Mouse (Mus musculus): Measurements from ENCODE around the gene Bub1b. TPM values are rescaled to one million over a fixed set of nuclear protein-coding genes. Genes with fewer than 3 reads are reported as not detected.
A peak's percentile ranks its signal among the peaks of the same experiment; 100 is the strongest.

The Bub1b gene
- total and polyA plus RNA-seq, 2 experiments from 2014 or later = 14.8 to 37.7 TPM

GRCm38 (mm10) chr2:118629276-118629675 is 31.3 kb downstream of the Bub1b start:
- H3K36me3 ChIP-seq (replicated peaks; ENCODE audit: control insufficient read depth, insufficient read depth, low read length) = peaks cover 80% of the 10 kb centered on the region
- no peak overlapping the region for H3K4me3 ChIP-seq (ENCODE audit: low read depth, low read length)
- no peaks in the 10 kb centered on the region for H3K27me3 ChIP-seq (ENCODE audit: control insufficient read depth, insufficient read depth, low read length)
- no peak overlapping the region for H3K9ac ChIP-seq (replicated peaks; ENCODE audit: low read depth, low read length)
- 95% methylated on average over 6 of the region's 6 CpGs for WGBS
- TF ChIP-seq CTCF (IDR thresholded peaks at IDR 0.05; ENCODE audit: low read depth) = no peak
- no peak for TF ChIP-seq EP300 (IDR thresholded peaks at IDR 0.05; ENCODE audit: low read depth)
- H3K9me3 ChIP-seq (replicated peaks; ENCODE audit: control insufficient read depth, low read length) = no peaks in the 10 kb centered on the region
- ATAC-seq (ENCODE audit: insufficient read depth, low read depth) = no peak
- DNase-seq (ENCODE audit: low spot score) = no peak
- H3K4me2 ChIP-seq (ENCODE audit: low read depth, low read length) = no peak overlapping the region
- H3K27ac ChIP-seq (ENCODE audit: low read depth) = no peak overlapping the region
- no peaks in the 10 kb centered on the region for H3K4me1 ChIP-seq (ENCODE audit: control insufficient read depth, insufficient read depth)

- no peak overlapping the region for H3K4me2 ChIP-seq (ENCODE audit: low read depth, low read length)
- H3K36me3 ChIP-seq (replicated peaks; ENCODE audit: control insufficient read depth, insufficient read depth, low read length) = peaks cover 80% of the 10 kb centered on the region
- TF ChIP-seq EP300 (IDR thresholded peaks at IDR 0.05; ENCODE audit: low read depth) = no peak
- ATAC-seq (ENCODE audit: insufficient read depth, low read depth) (no peak), DNase-seq (ENCODE audit: low spot score) (no peak)
- H3K27me3 ChIP-seq (ENCODE audit: control insufficient read depth, insufficient read depth, low read length) = no peaks in the 10 kb centered on the region
- WGBS = 60% methylated on average over 5 of the region's 5 CpGs
- no peak overlapping the region for H3K4me3 ChIP-seq (ENCODE audit: low read depth, low read length)
- no peaks in the 10 kb centered on the region for H3K4me1 ChIP-seq (ENCODE audit: control insufficient read depth, insufficient read depth)
- H3K9ac ChIP-seq (replicated peaks; ENCODE audit: low read depth, low read length) = no peak overlapping the region
- H3K9me3 ChIP-seq (replicated peaks; ENCODE audit: control insufficient read depth, low read length) = no peaks in the 10 kb centered on the region
- H3K27ac ChIP-seq (ENCODE audit: low read depth) = no peak overlapping the region
Measured at GRCm38 (mm10) chr2:118633441-118633840, 35.4 kb downstream of the Bub1b start.

GRCm38 (mm10) chr2:118637258-118637657 is 39.2 kb downstream of the Bub1b start:
- 79% methylated on average over 5 of the region's 5 CpGs for WGBS
- Histone ChIP-seq H3K27me3 (ENCODE audit: control insufficient read depth, insufficient read depth, low read length) (no peaks in the 10 kb centered on the region), H3K4me2 (ENCODE audit: low read depth, low read length) (no peak overlapping the region), H3K36me3 (replicated peaks; ENCODE audit: control insufficient read depth, insufficient read depth, low read length) (peaks cover 81% of the 10 kb centered on the region), H3K27ac (ENCODE audit: low read depth) (no peak overlapping the region), H3K9me3 (replicated peaks; ENCODE audit: control insufficient read depth, low read length) (no peaks in the 10 kb centered on the region), H3K9ac (replicated peaks; ENCODE audit: low read depth, low read length) (no peak overlapping the region), H3K4me1 (ENCODE audit: control insufficient read depth, insufficient read depth) (no peaks in the 10 kb centered on the region), H3K4me3 (ENCODE audit: low read depth, low read length) (no peak overlapping the region)
- ATAC-seq (ENCODE audit: insufficient read depth, low read depth) (no peak), DNase-seq (ENCODE audit: low spot score) (no peak)
- no peak for TF ChIP-seq EP300 (IDR thresholded peaks at IDR 0.05; ENCODE audit: low read depth)
- TF ChIP-seq CTCF (IDR thresholded peaks at IDR 0.05; ENCODE audit: low read depth) = no peak

GRCm38 (mm10) chr2:118637888-118638526 is 40.0 kb downstream of the Bub1b start:
- TF ChIP-seq EP300 (IDR thresholded peaks at IDR 0.05; ENCODE audit: low read depth) = no peak
- TF ChIP-seq CTCF (IDR thresholded peaks at IDR 0.05; ENCODE audit: low read depth) = peak; percentile 88
- H3K4me2 ChIP-seq (ENCODE audit: low read depth, low read length) = no peak overlapping the region
- H3K9me3 ChIP-seq (replicated peaks; ENCODE audit: control insufficient read depth, low read length) = no peaks in the 10 kb centered on the region
- H3K9ac ChIP-seq (replicated peaks; ENCODE audit: low read depth, low read length) = no peak overlapping the region
- no peaks in the 10 kb centered on the region for H3K4me1 ChIP-seq (ENCODE audit: control insufficient read depth, insufficient read depth)
- WGBS = 34% methylated on average over 8 of the region's 8 CpGs
- H3K27me3 ChIP-seq (ENCODE audit: control insufficient read depth, insufficient read depth, low read length) = no peaks in the 10 kb centered on the region
- DNase-seq (ENCODE audit: low spot score) (peak; percentile 64), ATAC-seq (ENCODE audit: insufficient read depth, low read depth) (peak; percentile 57)
- H3K36me3 ChIP-seq (replicated peaks; ENCODE audit: control insufficient read depth, insufficient read depth, low read length) = peaks cover 80% of the 10 kb centered on the region
- no peak overlapping the region; the same call in 1 of the 2 replicates for H3K27ac ChIP-seq (ENCODE audit: low read depth)
- H3K4me3 ChIP-seq (ENCODE audit: low read depth, low read length) = no peak overlapping the region

GRCm38 (mm10) chr2:118638686-118639085 is 40.7 kb downstream of the Bub1b start:
- H3K27me3 ChIP-seq (ENCODE audit: control insufficient read depth, insufficient read depth, low read length) = no peaks in the 10 kb centered on the region
- WGBS = 45% methylated on average over 8 of the region's 8 CpGs
- H3K4me3 ChIP-seq (ENCODE audit: low read depth, low read length) = no peak overlapping the region
- no peaks in the 10 kb centered on the region for H3K9me3 ChIP-seq (replicated peaks; ENCODE audit: control insufficient read depth, low read length)
- no peak for TF ChIP-seq EP300 (IDR thresholded peaks at IDR 0.05; ENCODE audit: low read depth)
- TF ChIP-seq CTCF (IDR thresholded peaks at IDR 0.05; ENCODE audit: low read depth) = no peak
- H3K4me2 ChIP-seq (ENCODE audit: low read depth, low read length) = no peak overlapping the region
- H3K4me1 ChIP-seq (ENCODE audit: control insufficient read depth, insufficient read depth) = no peaks in the 10 kb centered on the region
- DNase-seq (ENCODE audit: low spot score) = peak; percentile 59
- peak; percentile 51 for ATAC-seq (ENCODE audit: insufficient read depth, low read depth)
- no peak overlapping the region for H3K9ac ChIP-seq (replicated peaks; ENCODE audit: low read depth, low read length)
- H3K36me3 ChIP-seq (replicated peaks; ENCODE audit: control insufficient read depth, insufficient read depth, low read length) = peaks cover 80% of the 10 kb centered on the region
- H3K27ac ChIP-seq (ENCODE audit: low read depth) = no peak overlapping the region; the same call in 1 of the 2 replicates

- Histone ChIP-seq H3K4me1 (ENCODE audit: control insufficient read depth, insufficient read depth) (no peaks in the 10 kb centered on the region), H3K9me3 (replicated peaks; ENCODE audit: control insufficient read depth, low read length) (no peaks in the 10 kb centered on the region), H3K27me3 (ENCODE audit: control insufficient read depth, insufficient read depth, low read length) (no peaks in the 10 kb centered on the region), H3K4me2 (ENCODE audit: low read depth, low read length) (no peak overlapping the region), H3K36me3 (replicated peaks; ENCODE audit: control insufficient read depth, insufficient read depth, low read length) (peaks cover 61% of the 10 kb centered on the region), H3K9ac (replicated peaks; ENCODE audit: low read depth, low read length) (no peak overlapping the region), H3K27ac (ENCODE audit: low read depth) (no peak overlapping the region), H3K4me3 (ENCODE audit: low read depth, low read length) (no peak overlapping the region)
- TF ChIP-seq EP300 (IDR thresholded peaks at IDR 0.05; ENCODE audit: low read depth) = no peak
- TF ChIP-seq CTCF (IDR thresholded peaks at IDR 0.05; ENCODE audit: low read depth) = peak; percentile 50
- peak; percentile 57 for DNase-seq (ENCODE audit: low spot score)
- 24% methylated on average over 2 of the region's 2 CpGs for WGBS
- peak; percentile 78 for ATAC-seq (ENCODE audit: insufficient read depth, low read depth)
Measured at GRCm38 (mm10) chr2:118641147-118641546, 43.1 kb downstream of the Bub1b start.

Measured in heart, postnatal 0 days (tissue).